Mouse (Mus musculus): ENCODE results near the gene Prkar1a. TPM values are rescaled to one million over a fixed set of nuclear protein-coding genes. Genes with fewer than 3 reads are reported as not detected.
"Not testable (repeated sequence)": the region's sequence is repeated elsewhere in the genome, so short reads cannot be mapped to it uniquely, and the experiment has no call there.

The Prkar1a gene
- polyA plus RNA-seq, 1 experiment: 69.4 TPM

DNA sequence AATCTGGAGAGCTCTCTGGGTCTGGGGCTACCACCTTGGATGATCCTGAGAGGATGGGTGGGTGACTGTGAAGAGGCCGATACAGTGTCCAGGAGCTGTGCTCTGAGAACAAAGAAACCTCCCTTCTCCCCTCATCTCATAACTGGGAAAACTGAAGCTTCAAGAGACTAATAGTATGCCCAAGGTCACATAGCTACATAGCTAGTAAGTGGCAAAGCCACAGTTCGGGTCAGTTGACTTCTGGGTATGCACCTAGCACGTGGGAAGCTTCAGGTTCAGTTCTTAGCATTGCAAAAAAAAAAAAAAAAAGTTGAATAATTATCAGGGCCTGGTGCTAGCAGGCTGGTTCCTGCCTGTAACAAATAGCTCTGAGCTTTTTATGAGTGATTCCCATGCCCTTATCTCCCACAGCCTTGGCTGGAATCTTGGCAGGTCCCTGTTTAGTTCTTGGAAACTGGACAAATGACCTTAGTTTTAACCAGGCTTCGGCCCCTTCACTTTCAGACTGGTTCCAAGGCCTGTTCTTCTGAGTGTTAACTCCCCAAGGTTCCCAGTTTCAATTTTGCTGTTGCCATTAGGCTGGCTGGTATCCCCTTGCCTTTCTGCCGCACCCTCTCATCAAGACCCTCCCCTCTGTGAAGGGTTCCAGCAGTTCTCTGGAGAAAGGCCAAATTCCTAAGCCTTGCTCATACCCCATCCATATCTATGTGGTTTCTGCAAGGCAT is 7.5 kb upstream of the Prkar1a start:
- no peak for TF ChIP-seq GATA1 (IDR thresholded peaks at IDR 0.05; ENCODE audit: borderline replicate concordance, low read length)
- no peak for TF ChIP-seq FLI1 (IDR thresholded peaks at IDR 0.05; ENCODE audit: low read length)
- Histone ChIP-seq H3K36me3 (replicated peaks; ENCODE audit: low read length) (no peaks in the 10 kb centered on the region), H3K27me3 (replicated peaks) (peaks cover 18% of the 10 kb centered on the region), H3K4me1 (peaks cover 20% of the 10 kb centered on the region), H3K4me3 (replicated peaks) (no peak overlapping the region), H3K9me3 (no peaks in the 10 kb centered on the region)

- peaks cover 13% of the 10 kb centered on the region for H3K36me3 ChIP-seq (replicated peaks; ENCODE audit: low read length)
- TF ChIP-seq GATA1 (IDR thresholded peaks at IDR 0.05; ENCODE audit: borderline replicate concordance, low read length) (no peak), FLI1 (IDR thresholded peaks at IDR 0.05; ENCODE audit: low read length) (no peak)
- no peaks in the 10 kb centered on the region for H3K9me3 ChIP-seq
- peak overlapping the region; percentile 98 for H3K4me3 ChIP-seq (replicated peaks)
- peaks cover 37% of the 10 kb centered on the region for H3K4me1 ChIP-seq
- peaks cover 6% of the 10 kb centered on the region for H3K27me3 ChIP-seq (replicated peaks)
These were observed 695 bp upstream of the Prkar1a start for GRCm38 (mm10) chr11:109648510-109648909.

- no peaks in the 10 kb centered on the region for H3K9me3 ChIP-seq
- H3K4me3 ChIP-seq (replicated peaks): peak overlapping the region; percentile 98
- peaks cover 29% of the 10 kb centered on the region for H3K36me3 ChIP-seq (replicated peaks; ENCODE audit: low read length)
- H3K4me1 ChIP-seq: peaks cover 52% of the 10 kb centered on the region
- peaks cover 1% of the 10 kb centered on the region for H3K27me3 ChIP-seq (replicated peaks)
- no peak for TF ChIP-seq FLI1 (IDR thresholded peaks at IDR 0.05; ENCODE audit: low read length)
- no peak for TF ChIP-seq GATA1 (IDR thresholded peaks at IDR 0.05; ENCODE audit: borderline replicate concordance, low read length)
These were observed 933 bp downstream of the Prkar1a start for GRCm38 (mm10) chr11:109649975-109650701.

DNA sequence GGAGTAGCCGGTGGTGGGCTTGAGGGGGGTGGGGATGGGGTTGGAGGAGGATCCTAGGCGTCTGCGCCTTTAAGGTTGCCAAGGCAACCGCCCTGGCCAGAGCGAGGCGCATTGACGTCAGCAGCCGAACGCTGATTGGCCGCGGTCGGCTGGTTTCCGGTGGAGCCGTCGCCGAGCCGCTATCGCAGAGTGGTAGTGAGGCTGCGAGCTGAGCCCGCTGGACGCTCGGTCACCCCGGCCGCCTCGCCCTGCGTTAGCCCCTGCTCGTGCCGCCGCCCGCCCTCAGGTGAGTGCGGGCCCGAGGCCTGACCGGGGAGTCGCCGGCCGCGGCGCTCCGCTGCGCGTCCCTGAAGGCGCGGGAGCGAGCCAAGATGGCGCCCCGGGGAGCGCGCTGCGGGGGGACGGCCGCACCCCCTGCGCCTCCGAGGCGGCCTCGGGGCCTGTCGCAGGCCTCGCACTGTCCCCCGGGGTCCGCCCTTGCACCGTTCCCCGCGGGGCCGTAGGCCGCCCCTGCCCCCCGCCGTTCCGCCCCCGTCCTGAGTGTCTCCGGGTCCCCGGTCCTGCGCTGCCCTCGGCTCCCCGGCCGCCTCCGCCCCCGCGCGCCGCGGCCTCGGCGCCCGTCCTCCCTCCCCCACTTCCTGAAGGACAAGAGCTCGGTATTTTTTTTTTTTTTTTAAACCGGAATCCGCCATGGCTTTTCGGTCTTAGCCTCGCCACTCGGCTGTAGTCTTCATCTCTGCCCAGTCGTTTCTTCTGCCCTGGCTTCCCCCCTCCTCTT is 1.8 kb downstream of the Prkar1a start:
- Histone ChIP-seq H3K36me3 (replicated peaks; ENCODE audit: low read length) (peaks cover 37% of the 10 kb centered on the region), H3K27me3 (replicated peaks) (no peaks in the 10 kb centered on the region), H3K4me1 (peaks cover 61% of the 10 kb centered on the region), H3K9me3 (no peaks in the 10 kb centered on the region), H3K4me3 (replicated peaks) (peak overlapping the region; percentile 98)
- peak; percentile 41; the same call in 1 of the 2 replicates for TF ChIP-seq FLI1 (IDR thresholded peaks at IDR 0.05; ENCODE audit: low read length)
- no peak for TF ChIP-seq GATA1 (IDR thresholded peaks at IDR 0.05; ENCODE audit: borderline replicate concordance, low read length)

- Histone ChIP-seq H3K27me3 (replicated peaks) (no peaks in the 10 kb centered on the region), H3K4me3 (replicated peaks) (peak overlapping the region; percentile 98), H3K36me3 (replicated peaks; ENCODE audit: low read length) (peaks cover 44% of the 10 kb centered on the region), H3K9me3 (no peaks in the 10 kb centered on the region), H3K4me1 (peaks cover 67% of the 10 kb centered on the region)
- TF ChIP-seq FLI1 (IDR thresholded peaks at IDR 0.05; ENCODE audit: low read length) (no peak), GATA1 (IDR thresholded peaks at IDR 0.05; ENCODE audit: borderline replicate concordance, low read length) (no peak)
These were observed 2.4 kb downstream of the Prkar1a start for GRCm38 (mm10) chr11:109651566-109652024.

- Histone ChIP-seq H3K27me3 (replicated peaks) (no peaks in the 10 kb centered on the region), H3K9me3 (no peaks in the 10 kb centered on the region), H3K4me3 (replicated peaks) (peak overlapping the region; percentile 98), H3K36me3 (replicated peaks; ENCODE audit: low read length) (peaks cover 53% of the 10 kb centered on the region), H3K4me1 (peaks cover 75% of the 10 kb centered on the region)
- TF ChIP-seq GATA1 (IDR thresholded peaks at IDR 0.05; ENCODE audit: borderline replicate concordance, low read length): no peak
- no peak for TF ChIP-seq FLI1 (IDR thresholded peaks at IDR 0.05; ENCODE audit: low read length)
These were observed 3.3 kb downstream of the Prkar1a start for GRCm38 (mm10) chr11:109652505-109652904.

DNA sequence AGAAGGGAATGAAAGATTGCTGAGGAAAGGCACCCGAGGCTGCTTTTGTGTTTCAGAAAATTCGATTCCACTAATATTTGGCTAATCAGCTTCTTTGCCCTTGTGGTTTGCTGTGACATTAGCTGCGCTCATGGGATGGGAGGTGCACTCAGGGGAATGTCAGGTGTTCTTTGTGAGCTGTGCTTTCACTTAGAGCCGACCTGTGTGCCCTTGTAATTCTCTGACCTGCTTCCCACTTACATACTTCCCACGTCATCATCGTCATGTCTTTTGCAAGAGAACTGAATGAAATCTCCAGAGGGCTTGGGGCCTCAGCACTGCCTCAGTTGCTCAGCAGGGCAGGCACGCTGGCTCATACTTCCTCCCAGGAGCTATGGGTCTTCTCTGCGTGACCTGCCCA is 4.0 kb downstream of the Prkar1a start:
- no peak for TF ChIP-seq GATA1 (IDR thresholded peaks at IDR 0.05; ENCODE audit: borderline replicate concordance, low read length)
- TF ChIP-seq FLI1 (IDR thresholded peaks at IDR 0.05; ENCODE audit: low read length): no peak
- H3K9me3 ChIP-seq: no peaks in the 10 kb centered on the region
- peaks cover 74% of the 10 kb centered on the region for H3K4me1 ChIP-seq
- H3K36me3 ChIP-seq (replicated peaks; ENCODE audit: low read length): peaks cover 53% of the 10 kb centered on the region
- peak overlapping the region; percentile 98 for H3K4me3 ChIP-seq (replicated peaks)
- H3K27me3 ChIP-seq (replicated peaks): no peaks in the 10 kb centered on the region

DNA sequence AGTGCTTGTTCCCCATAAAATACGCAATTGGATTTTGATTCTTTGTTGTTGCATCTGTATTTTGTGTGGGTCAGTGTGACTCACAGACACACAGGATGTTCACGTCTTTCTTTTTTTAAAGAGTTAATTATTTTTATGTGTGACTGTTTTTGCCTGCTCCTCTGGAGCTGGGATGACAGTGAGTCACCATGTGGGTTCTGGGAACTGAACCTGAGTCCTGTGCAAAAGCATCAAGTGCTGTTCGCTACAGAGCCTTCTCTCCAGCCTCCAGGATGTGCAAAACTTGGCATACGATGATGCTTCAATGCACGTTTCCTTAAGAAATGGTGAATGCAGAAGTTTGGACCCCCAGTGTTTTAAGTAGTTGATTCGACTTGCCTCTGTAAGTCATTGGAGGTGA is 5.4 kb downstream of the Prkar1a start:
- peaks cover 63% of the 10 kb centered on the region for H3K36me3 ChIP-seq (replicated peaks; ENCODE audit: low read length)
- H3K9me3 ChIP-seq: no peaks in the 10 kb centered on the region
- peak overlapping the region; percentile 46 for H3K4me3 ChIP-seq (replicated peaks)
- no peaks in the 10 kb centered on the region for H3K27me3 ChIP-seq (replicated peaks)
- peaks cover 64% of the 10 kb centered on the region for H3K4me1 ChIP-seq
- no peak for TF ChIP-seq GATA1 (IDR thresholded peaks at IDR 0.05; ENCODE audit: borderline replicate concordance, low read length)
- no peak for TF ChIP-seq FLI1 (IDR thresholded peaks at IDR 0.05; ENCODE audit: low read length)

DNA sequence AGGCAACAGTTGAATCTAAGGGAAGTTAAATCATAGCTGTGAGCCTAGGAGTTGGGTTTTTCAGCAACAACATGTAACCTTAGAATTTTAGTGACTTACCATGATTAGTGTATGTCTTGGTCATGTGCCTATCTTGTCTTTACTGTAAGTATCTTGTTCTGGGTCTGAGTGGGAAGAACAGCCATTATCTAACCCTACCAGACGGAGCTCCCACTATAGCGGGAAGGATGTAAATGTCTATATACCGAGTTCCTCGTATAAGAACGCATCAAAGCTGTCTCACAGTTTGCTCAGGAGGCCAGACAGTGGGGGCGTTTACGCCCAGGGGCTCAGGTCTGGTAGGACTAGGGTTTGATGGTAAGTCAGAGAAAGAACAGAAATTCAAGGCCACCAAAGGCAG is 7.0 kb downstream of the Prkar1a start:
- peak overlapping the region; percentile 80 for H3K4me3 ChIP-seq (replicated peaks)

GRCm38 (mm10) chr11:109660526-109660925 is 11.3 kb downstream of the Prkar1a start:
- H3K4me3 ChIP-seq (replicated peaks); H3K27me3 ChIP-seq (replicated peaks); H3K9me3 ChIP-seq: not testable (repeated sequence)
- H3K36me3 ChIP-seq (replicated peaks; ENCODE audit: low read length): peaks cover 89% of the 10 kb centered on the region
- H3K4me1 ChIP-seq: peaks cover 36% of the 10 kb centered on the region

More for the DNA sequence above, 7.0 kb downstream of the Prkar1a start:
- peaks cover 64% of the 10 kb centered on the region for H3K4me1 ChIP-seq
- H3K36me3 ChIP-seq (replicated peaks; ENCODE audit: low read length): peaks cover 79% of the 10 kb centered on the region
- TF ChIP-seq FLI1 (IDR thresholded peaks at IDR 0.05; ENCODE audit: low read length): no peak
- no peak for TF ChIP-seq GATA1 (IDR thresholded peaks at IDR 0.05; ENCODE audit: borderline replicate concordance, low read length)
- no peaks in the 10 kb centered on the region for H3K9me3 ChIP-seq
- H3K27me3 ChIP-seq (replicated peaks): no peaks in the 10 kb centered on the region

Data from megakaryocyte, embryonic 14.5 days (primary cell).